ENCODE assay signal across 23 mouse cellular contexts in the genomic region with DNA sequence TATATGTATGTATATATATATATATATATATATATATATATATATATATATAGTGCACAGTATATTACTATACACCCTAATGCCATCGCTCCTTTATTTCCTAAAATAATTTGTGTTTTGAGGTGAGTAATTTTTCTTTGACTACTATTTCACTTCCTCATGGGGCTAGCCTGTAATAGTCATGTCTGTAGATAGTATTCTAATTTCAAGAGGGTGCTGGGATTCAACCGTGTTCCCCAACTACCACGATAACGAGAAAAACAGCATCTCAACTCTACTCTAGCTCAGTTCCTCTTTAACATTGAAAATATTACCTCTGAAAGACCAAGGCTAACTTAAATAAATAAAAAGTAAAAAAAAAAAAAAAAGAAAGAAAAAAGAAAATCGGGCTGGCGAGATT. TPM values are rescaled to one million over a fixed set of nuclear protein-coding genes. Genes with fewer than 3 reads are reported as not detected.
DNase-seq lines count a peak whose midpoint lies in the region; ATAC-seq and TF ChIP-seq lines count a peak whose summit lies in the region.
"Had no signal": no experiment of that assay in that cellular context is flagged by ENCODE, and none has a peak within 500 bp of the region (broad histone marks: within the 10 kb centered on the region; RNA-seq: fewer than 3 reads in every experiment).

No protein-coding gene starts in this region.

- no peak for TF ChIP-seq POLR2A in CH12.LX (IDR thresholded peaks at IDR 0.05; ENCODE audit: low read depth, low read length)

- no peak for TF ChIP-seq RAD21 in CH12.LX (IDR thresholded peaks at IDR 0.05; ENCODE audit: low read depth, low read length)

- no peaks in the 10 kb centered on the region for H3K79me2 ChIP-seq in CH12.LX (replicated peaks; ENCODE audit: control insufficient read depth, extremely low read depth, insufficient read depth, poor library complexity, severe bottlenecking)

- intact Hi-C loops in heart, postnatal 10 days (cut with DNase I) = no loop called here

- no peaks in the 10 kb centered on the region for H3K9me3 ChIP-seq in CH12.LX (replicated peaks; ENCODE audit: low read length)
- no peaks in the 10 kb centered on the region for H3K9me3 ChIP-seq in liver, embryonic 12.5 days (replicated peaks)
- H3K9me3 ChIP-seq: G1E had no signal

- no peak overlapping the region for H3K9ac ChIP-seq in CH12.LX (ENCODE audit: insufficient read depth, low read depth)
- no peak overlapping the region for H3K9ac ChIP-seq in liver, embryonic 12.5 days

- TF ChIP-seq CTCF in CH12.LX (conservative IDR thresholded peaks at IDR 0.05 in 1 of 2, IDR thresholded peaks at IDR 0.05 in 1 of 2; ENCODE audit: low read depth in 2 of 2, low read length in 2 of 2) = no peak

- H3K27me3 ChIP-seq in CH12.LX (replicated peaks) = no peaks in the 10 kb centered on the region
- H3K27me3 ChIP-seq in splenic B cell, adult 2 months (ENCODE audit: control insufficient read depth, insufficient read depth, low read length, poor library complexity, severe bottlenecking) = no peaks in the 10 kb centered on the region
- H3K27me3 ChIP-seq in liver, embryonic 12.5 days (replicated peaks) = no peaks in the 10 kb centered on the region
- H3K27me3 ChIP-seq: Patski had no signal

- ATAC-seq in liver, embryonic 12.5 days = no peak
- ATAC-seq: activated CD4-positive, CD25-positive, alpha-beta regulatory T cell, adult 4 months; CD4-positive, CD25-positive, alpha-beta regulatory T cell, adult 4 months; Patski had no signal

- in situ Hi-C loops in CH12.LX (cut with MboI; ENCODE audit: low pct_ligation_motif_present, low pct_unique_long_range_greater_than_20kb, low sequenced_read_pairs) = loop anchor here (25.0 kb wide), 1 partner anchor 691 kb away; no protein-coding TSS in a partner anchor

- no peak overlapping the region for H3K4me3 ChIP-seq in CH12.LX (replicated peaks in 1 of 3; ENCODE audit: low read depth in 2 of 3, low read length in 2 of 3, poor library complexity in 1 of 3)
- H3K4me3 ChIP-seq in liver, embryonic 12.5 days = no peak overlapping the region

- dilution Hi-C loops in CH12.LX (cut with MboI; ENCODE audit: extremely low pct_ligation_motif_present, extremely low pct_unique_long_range_greater_than_20kb, low sequenced_read_pairs) = no loop called here

- DNase-seq in heart, adult 11 months = peak; percentile 8
- no peak for DNase-seq in heart, postnatal 10 days
- DNase-seq in A20 (ENCODE audit: low read depth, low spot score) = peak; percentile 54
- DNase-seq in CH12.LX (ENCODE audit: extremely low read depth) = peak; percentile 75
- peak; percentile 26 for DNase-seq in splenic B cell, adult 2 months (ENCODE audit: low read depth, low spot score)
- DNase-seq in cerebellum, adult 8-10 months = no peak
- no peak for DNase-seq in left cerebral cortex, adult 9 months (ENCODE audit: low spot score in 2 of 2)
- DNase-seq: adrenal gland, adult 2 months; adrenal gland, adult 8-10 months; adrenal gland, postnatal 10 days; adrenal gland, postnatal 14 days; adrenal gland, postnatal 25 days; adrenal gland, postnatal 36 days; B cell, adult 2 months; cerebellum, adult 11 months; cerebellum, adult 11-12 months; cerebellum, adult 18-20 months; cerebellum, adult 2 months had no signal

- 70% methylated on average over 6 of the region's 6 CpGs for WGBS in liver, embryonic 12.5 days (ENCODE audit: insufficient replicate concordance)

- TF ChIP-seq EP300 in CH12.LX (IDR thresholded peaks at IDR 0.05; ENCODE audit: low read length) = peak; percentile 95

- H3K27ac ChIP-seq in CH12.LX (ENCODE audit: insufficient read depth, low read depth) = no peak overlapping the region
- H3K27ac ChIP-seq in liver, embryonic 12.5 days = no peak overlapping the region

- H3K4me1 ChIP-seq in CH12.LX (ENCODE audit: control insufficient read depth in 1 of 2, insufficient read depth in 2 of 2) = peaks cover 8 to 14% of the 10 kb centered on the region in 2 experiments; a peak in 3 of 4 replicates
- H3K4me1 ChIP-seq in liver, embryonic 12.5 days = no peaks in the 10 kb centered on the region

- H3K4me2 ChIP-seq in CH12.LX (ENCODE audit: insufficient read depth, low read depth, poor library complexity, severe bottlenecking) = no peak overlapping the region
- no peak overlapping the region for H3K4me2 ChIP-seq in liver, embryonic 12.5 days

- peaks cover 5 to 15% of the 10 kb centered on the region in 2 experiments for H3K36me3 ChIP-seq in CH12.LX (replicated peaks in 1 of 2; ENCODE audit: control insufficient read depth in 1 of 2, insufficient read depth in 1 of 2, low read length in 1 of 2)
- no peaks in the 10 kb centered on the region for H3K36me3 ChIP-seq in splenic B cell, adult 2 months (ENCODE audit: control insufficient read depth, insufficient read depth, low read length, poor library complexity, severe bottlenecking)
- H3K36me3 ChIP-seq in liver, embryonic 12.5 days = no peaks in the 10 kb centered on the region
- H3K36me3 ChIP-seq: G1E had no signal

TF ChIP-seq in CH12.LX, 34 proteins besides CTCF, POLR2A, EP300 and RAD21:
- no peak for TF ChIP-seq ZKSCAN1 (IDR thresholded peaks at IDR 0.05; ENCODE audit: borderline replicate concordance, low read depth, low read length)
- TF ChIP-seq MYC (IDR thresholded peaks at IDR 0.05; ENCODE audit: low read depth, low read length) = 0 out of 2 replicates have a peak, but pooled peaks have one; percentile 14
- 0 out of 2 replicates have a peak, but pooled peaks have one; percentile 34 for TF ChIP-seq RCOR1 (conservative IDR thresholded peaks at IDR 0.05; ENCODE audit: low read depth, low read length)
- TF ChIP-seq JUND (conservative IDR thresholded peaks at IDR 0.05; ENCODE audit: low read depth, low read length) = peak; percentile 89
- TF ChIP-seq MAFK (IDR thresholded peaks at IDR 0.05; ENCODE audit: insufficient replicate concordance, low read length) = peak; percentile 33; the same call in 1 of the 2 replicates
- 0 out of 2 replicates have a peak, but pooled peaks have one; percentile 47 for TF ChIP-seq BHLHE40 (IDR thresholded peaks at IDR 0.05; ENCODE audit: low read depth, low read length)
- no peak for TF ChIP-seq GABPA (IDR thresholded peaks at IDR 0.05; ENCODE audit: insufficient replicate concordance, low read depth, low read length)
- peak; percentile 94 for TF ChIP-seq IRF4 (IDR thresholded peaks at IDR 0.05; ENCODE audit: low read depth, low read length)
- peak; percentile 85 for TF ChIP-seq JUN (IDR thresholded peaks at IDR 0.05; ENCODE audit: insufficient read depth, low read depth, low read length)
- TF ChIP-seq ELF1 (IDR thresholded peaks at IDR 0.05; ENCODE audit: low read depth, low read length) = 0 out of 2 replicates have a peak, but pooled peaks have one; percentile 21
- peak; percentile 80 for TF ChIP-seq MEF2A (IDR thresholded peaks at IDR 0.05; ENCODE audit: borderline replicate concordance, low read depth, low read length)
- TF ChIP-seq ETS1 (conservative IDR thresholded peaks at IDR 0.05; ENCODE audit: low read depth, low read length) = peak; percentile 55; the same call in 1 of the 2 replicates
- peak; percentile 62 for TF ChIP-seq CHD2 (IDR thresholded peaks at IDR 0.05; ENCODE audit: low read length)
- peak; percentile 50; the same call in 1 of the 2 replicates for TF ChIP-seq ZNF384 (IDR thresholded peaks at IDR 0.05; ENCODE audit: low read depth, low read length)
- TF ChIP-seq PAX5 (IDR thresholded peaks at IDR 0.05; ENCODE audit: low read length) = no peak

RNA-seq across cellular contexts. Expression of gene Cemip2, which starts 49.8 kb away (rescaled TPM):
- total RNA-seq in heart, postnatal 10 days (2021) = 10 to 100 TPM; 30.1 to 31.4 TPM
- total RNA-seq in CH12.LX (2012; rRNA removed) (7.2 and 8.5 TPM in 2 replicates), CH12.LX (2014; rRNA removed) (7.9 TPM in 2 replicates)
- polyA plus RNA-seq in CH12.LX (2012; ENCODE audit: insufficient read length, low read depth) = 6.4 and 7.4 TPM in 2 replicates
- 13.7 and 15.0 TPM in 2 replicates for polyA plus RNA-seq in liver, embryonic 12.5 days (2016; fragmentation: Nextera tagmentation; extraction: Ambion mirVana)

Comparison
In these comparisons a context has a peak if more than half of its experiments do, and no peak if none do; other contexts are left out.
1. DNase-seq: peak in heart, adult 11 months (single experiment), A20 (single experiment), CH12.LX (single experiment) and splenic B cell, adult 2 months (single experiment); none in heart, postnatal 10 days (0 of 2), cerebellum, adult 8-10 months (single experiment) and left cerebral cortex, adult 9 months (0 of 2).